In genomic region chr6:108306910-108307584, GRCm38 (mm10) we compare ENCODE assay signal across 9 mouse cellular contexts.
DNase-seq lines count a peak whose midpoint lies in the region; ATAC-seq lines count a peak whose summit lies in the region.
"Had no signal": no experiment of that assay in that cellular context is flagged by ENCODE, and none has a peak within 500 bp of the region (broad histone marks: within the 10 kb centered on the region; RNA-seq: fewer than 3 reads in every experiment).

No protein-coding gene starts in this region.

- no peaks in the 10 kb centered on the region for H3K36me3 ChIP-seq in hindbrain, embryonic 10.5 days
- no peaks in the 10 kb centered on the region for H3K36me3 ChIP-seq in hindbrain, embryonic 12.5 days
- no peaks in the 10 kb centered on the region for H3K36me3 ChIP-seq in liver, embryonic 11.5 days (ENCODE audit: control insufficient read depth, insufficient read depth, low read length)
- H3K36me3 ChIP-seq in forebrain, embryonic 12.5 days (replicated peaks), result no peaks in the 10 kb centered on the region
- H3K36me3 ChIP-seq: forebrain, embryonic 15.5 days had no signal

- no peak for ATAC-seq in hindbrain, embryonic 12.5 days (ENCODE audit: low FRiP score)
- ATAC-seq in common myeloid progenitor, adult 5-6 weeks (replicated peaks; ENCODE audit: low read depth, poor library complexity, severe bottlenecking), result peak; percentile 81
- ATAC-seq in liver, embryonic 11.5 days (replicated peaks; ENCODE audit: low FRiP score), result peak; percentile 50
- peak; percentile 40; the same call in 1 of the 2 replicates for ATAC-seq in neutrophil, adult 5-6 weeks (ENCODE audit: extremely low read depth, insufficient number of reproducible peaks, low FRiP score, poor library complexity, severe bottlenecking)
- ATAC-seq in forebrain, embryonic 12.5 days (ENCODE audit: low FRiP score), result no peak
- ATAC-seq: forebrain, embryonic 15.5 days had no signal

- no peaks in the 10 kb centered on the region for H3K27me3 ChIP-seq in hindbrain, embryonic 10.5 days (ENCODE audit: insufficient read depth, poor library complexity, severe bottlenecking)
- no peaks in the 10 kb centered on the region for H3K27me3 ChIP-seq in hindbrain, embryonic 12.5 days
- no peaks in the 10 kb centered on the region for H3K27me3 ChIP-seq in liver, embryonic 11.5 days (replicated peaks; ENCODE audit: control insufficient read depth, insufficient read depth, low read length)
- H3K27me3 ChIP-seq in forebrain, embryonic 12.5 days, result no peaks in the 10 kb centered on the region
- H3K27me3 ChIP-seq: forebrain, embryonic 15.5 days had no signal

- peaks cover 46% of the 10 kb centered on the region for H3K4me1 ChIP-seq in hindbrain, embryonic 10.5 days (replicated peaks)
- H3K4me1 ChIP-seq in hindbrain, embryonic 12.5 days, result peaks cover 17% of the 10 kb centered on the region
- H3K4me1 ChIP-seq in liver, embryonic 11.5 days (replicated peaks; ENCODE audit: control insufficient read depth, insufficient read depth, low read length), result peaks cover 16% of the 10 kb centered on the region
- no peaks in the 10 kb centered on the region for H3K4me1 ChIP-seq in forebrain, embryonic 12.5 days

- H3K27ac ChIP-seq in hindbrain, embryonic 10.5 days, result 0 out of 2 replicates have a peak overlapping the region, but pooled peaks have one; percentile 2
- H3K27ac ChIP-seq in hindbrain, embryonic 12.5 days, result no peak overlapping the region
- peak overlapping the region; percentile 44; the same call in 1 of the 2 replicates for H3K27ac ChIP-seq in liver, embryonic 11.5 days (ENCODE audit: low read depth, low read length)
- no peak overlapping the region for H3K27ac ChIP-seq in forebrain, embryonic 12.5 days
- H3K27ac ChIP-seq: forebrain, embryonic 15.5 days had no signal

- H3K4me3 ChIP-seq in hindbrain, embryonic 10.5 days, result no peak overlapping the region
- no peak overlapping the region for H3K4me3 ChIP-seq in hindbrain, embryonic 12.5 days
- H3K4me3 ChIP-seq in liver, embryonic 11.5 days (ENCODE audit: low read depth, low read length), result peak overlapping the region; percentile 25
- no peak overlapping the region for H3K4me3 ChIP-seq in forebrain, embryonic 12.5 days (replicated peaks)
- H3K4me3 ChIP-seq: forebrain, embryonic 15.5 days had no signal

- WGBS in hindbrain, embryonic 10.5 days, result 74% methylated on average over 9 of the region's 9 CpGs
- WGBS in hindbrain, embryonic 12.5 days, result 76% methylated on average over 9 of the region's 9 CpGs
- 30% methylated on average over 9 of the region's 9 CpGs for WGBS in liver, embryonic 11.5 days
- WGBS in forebrain, embryonic 12.5 days, result 70% methylated on average over 9 of the region's 9 CpGs

- no peak for DNase-seq in hindbrain, embryonic 10.5 days (ENCODE audit: low spot score)
- no peak for DNase-seq in liver, embryonic 11.5 days (ENCODE audit: low spot score)
- no peak for DNase-seq in urinary bladder, adult 2 months (ENCODE audit: low spot score)
- no peak for DNase-seq in right cerebral cortex, adult 2 months (ENCODE audit: low spot score in 2 of 2)

- no peaks in the 10 kb centered on the region for H3K9me3 ChIP-seq in hindbrain, embryonic 10.5 days
- H3K9me3 ChIP-seq in hindbrain, embryonic 12.5 days (replicated peaks), result no peaks in the 10 kb centered on the region
- no peaks in the 10 kb centered on the region for H3K9me3 ChIP-seq in liver, embryonic 11.5 days (ENCODE audit: control insufficient read depth, low read length)
- no peaks in the 10 kb centered on the region for H3K9me3 ChIP-seq in forebrain, embryonic 12.5 days
- H3K9me3 ChIP-seq: forebrain, embryonic 15.5 days had no signal

- H3K4me2 ChIP-seq in hindbrain, embryonic 12.5 days (replicated peaks), result no peak overlapping the region
- peak overlapping the region; percentile 54 for H3K4me2 ChIP-seq in liver, embryonic 11.5 days
- no peak overlapping the region for H3K4me2 ChIP-seq in forebrain, embryonic 12.5 days
- H3K4me2 ChIP-seq: forebrain, embryonic 15.5 days had no signal

- H3K9ac ChIP-seq in hindbrain, embryonic 12.5 days, result no peak overlapping the region
- no peak overlapping the region for H3K9ac ChIP-seq in liver, embryonic 11.5 days (ENCODE audit: low read depth, low read length)
- no peak overlapping the region for H3K9ac ChIP-seq in forebrain, embryonic 12.5 days
- H3K9ac ChIP-seq: forebrain, embryonic 15.5 days had no signal

Comparison
In these comparisons a context has a peak if more than half of its experiments do, and no peak if none do; other contexts are left out.
1. H3K27ac ChIP-seq: peak in hindbrain, embryonic 10.5 days (single experiment) and liver, embryonic 11.5 days (single experiment); none in hindbrain, embryonic 12.5 days (single experiment) and forebrain, embryonic 12.5 days (single experiment).
2. ATAC-seq: peak in common myeloid progenitor, adult 5-6 weeks (single experiment), liver, embryonic 11.5 days (single experiment) and neutrophil, adult 5-6 weeks (single experiment); none in hindbrain, embryonic 12.5 days (single experiment) and forebrain, embryonic 12.5 days (single experiment).